Mouse (Mus musculus) G1E (cell line): ENCODE data around the gene Bloc1s4.

Experiments
- GATA1 ChIP-seq: IDR thresholded peaks from 2 replicates; pipeline ENCODE4 v1.6.1; 2012; ENCODE audit warnings: borderline replicate concordance, low read length, inconsistent platforms, mixed read lengths
- GATA2 ChIP-seq: IDR thresholded peaks from 2 replicates; pipeline ENCODE4 v1.6.1; 2012; ENCODE audit warnings: low read depth, low read length, inconsistent platforms, borderline replicate concordance

DNA sequence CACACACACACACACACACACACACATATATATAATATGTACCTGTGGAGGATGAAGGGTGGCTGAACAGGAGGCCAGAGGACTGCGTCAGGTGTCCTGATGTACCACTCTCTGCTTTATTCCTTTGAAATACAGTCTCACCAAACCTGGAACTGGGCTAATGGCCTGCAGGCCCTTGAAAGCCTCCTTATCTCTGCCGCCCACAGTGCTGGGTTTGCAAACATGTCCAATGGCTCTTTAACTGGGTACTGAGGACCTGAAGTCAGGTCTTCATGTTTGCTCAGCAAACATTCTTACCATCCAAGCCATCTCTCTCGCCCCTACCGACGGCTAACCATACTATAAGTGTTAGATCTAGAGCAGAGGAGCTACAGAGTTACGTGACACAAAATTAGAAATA is 34.8 kb downstream of the Bloc1s4 start:
- TF ChIP-seq GATA1 (no peak), GATA2 (no peak)
